Mouse (Mus musculus): ENCODE measurements at regions not wholly inside any gene's neighbourhood (a gene's known extent, or its start where the extent isn't known, plus 50 kb on each side); places are given as distances from the start of the nearest gene placed in this dataset.

GRCm38 (mm10) chr10:66871133-66871664 is 224.7 kb upstream of the Jmjd1c start:
- Histone ChIP-seq H3K4me2 (ENCODE audit: low read depth, low read length) (no peak overlapping the region), H3K9ac (ENCODE audit: low read depth, low read length) (no peak overlapping the region), H3K4me1 (ENCODE audit: control insufficient read depth, low read depth, low read length) (no peaks in the 10 kb centered on the region), H3K36me3 (ENCODE audit: control insufficient read depth, insufficient read depth) (no peaks in the 10 kb centered on the region), H3K27me3 (ENCODE audit: control insufficient read depth, insufficient read depth, low read depth, low read length) (no peaks in the 10 kb centered on the region), H3K4me3 (ENCODE audit: low read depth, low read length) (no peak overlapping the region), H3K9me3 (replicated peaks; ENCODE audit: control insufficient read depth, low read length) (no peaks in the 10 kb centered on the region), H3K27ac (ENCODE audit: low read length) (no peak overlapping the region)
- ATAC-seq (ENCODE audit: low read depth) = no peak
- WGBS (ENCODE audit: insufficient replicate concordance) = 43% methylated on average over 4 of the region's 4 CpGs

DNA sequence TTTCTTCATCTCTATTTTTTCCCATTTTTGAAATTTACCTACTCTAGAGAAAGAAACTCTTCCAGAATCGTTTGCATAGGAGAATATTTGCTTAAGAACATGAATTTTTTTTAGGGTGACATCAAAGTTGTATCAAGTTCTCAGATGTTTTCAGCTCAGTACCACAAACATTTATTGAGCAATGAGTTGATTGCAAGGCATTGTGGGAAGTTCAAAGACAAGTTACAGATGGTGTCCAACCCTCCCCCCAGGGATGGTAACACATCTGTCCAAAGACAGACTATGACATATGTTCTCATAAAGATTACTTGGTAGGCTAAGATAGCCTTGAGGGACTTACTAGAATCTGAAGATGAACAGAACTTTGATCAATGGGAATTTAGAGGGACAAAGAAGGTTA is 224.3 kb upstream of the Jmjd1c start:
- 29% methylated on average over 1 of the region's 1 CpGs for WGBS (ENCODE audit: insufficient replicate concordance)
- Histone ChIP-seq H3K9ac (ENCODE audit: low read depth, low read length) (no peak overlapping the region), H3K4me3 (ENCODE audit: low read depth, low read length) (no peak overlapping the region), H3K4me2 (ENCODE audit: low read depth, low read length) (no peak overlapping the region), H3K27me3 (ENCODE audit: control insufficient read depth, insufficient read depth, low read depth, low read length) (no peaks in the 10 kb centered on the region), H3K4me1 (ENCODE audit: control insufficient read depth, low read depth, low read length) (no peaks in the 10 kb centered on the region), H3K9me3 (replicated peaks; ENCODE audit: control insufficient read depth, low read length) (no peaks in the 10 kb centered on the region), H3K36me3 (ENCODE audit: control insufficient read depth, insufficient read depth) (no peaks in the 10 kb centered on the region), H3K27ac (ENCODE audit: low read length) (no peak overlapping the region)
- no peak for ATAC-seq (ENCODE audit: low read depth)

- Histone ChIP-seq H3K9ac (ENCODE audit: low read depth, low read length) (no peak overlapping the region), H3K4me1 (ENCODE audit: control insufficient read depth, low read depth, low read length) (no peaks in the 10 kb centered on the region), H3K4me3 (ENCODE audit: low read depth, low read length) (no peak overlapping the region), H3K4me2 (ENCODE audit: low read depth, low read length) (no peak overlapping the region), H3K9me3 (replicated peaks; ENCODE audit: control insufficient read depth, low read length) (no peaks in the 10 kb centered on the region), H3K27ac (ENCODE audit: low read length) (no peak overlapping the region), H3K27me3 (ENCODE audit: control insufficient read depth, insufficient read depth, low read depth, low read length) (no peaks in the 10 kb centered on the region), H3K36me3 (ENCODE audit: control insufficient read depth, insufficient read depth) (no peaks in the 10 kb centered on the region)
- ATAC-seq (ENCODE audit: low read depth) = no peak
- WGBS (ENCODE audit: insufficient replicate concordance) = 63% methylated on average over 4 of the region's 4 CpGs
Measured at GRCm38 (mm10) chr10:66873468-66873867, 222.5 kb upstream of the Jmjd1c start.

DNA sequence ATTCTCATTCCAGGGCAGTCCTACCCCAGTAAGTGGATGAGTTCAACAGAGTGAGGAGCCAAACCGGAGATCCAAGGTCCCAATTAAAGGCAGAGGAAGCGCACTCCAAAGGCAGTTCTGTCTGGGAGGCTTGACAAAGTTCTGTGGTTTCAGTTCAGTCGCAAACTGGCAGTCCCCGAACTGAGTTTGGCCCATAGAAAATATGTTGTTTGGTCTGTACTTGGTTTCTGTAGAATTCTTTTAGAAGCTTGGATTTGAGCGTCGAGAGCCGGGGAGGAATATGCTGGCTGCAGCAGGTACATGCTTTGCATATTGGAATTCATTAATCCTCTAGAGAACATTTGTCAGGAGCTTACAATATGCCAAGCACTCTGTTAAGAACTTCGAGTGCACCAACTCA is 216.9 kb upstream of the Jmjd1c start:
- Histone ChIP-seq H3K27me3 (ENCODE audit: control insufficient read depth, insufficient read depth, low read depth, low read length) (no peaks in the 10 kb centered on the region), H3K9me3 (replicated peaks; ENCODE audit: control insufficient read depth, low read length) (no peaks in the 10 kb centered on the region), H3K4me3 (ENCODE audit: low read depth, low read length) (no peak overlapping the region), H3K27ac (ENCODE audit: low read length) (no peak overlapping the region), H3K9ac (ENCODE audit: low read depth, low read length) (no peak overlapping the region), H3K36me3 (ENCODE audit: control insufficient read depth, insufficient read depth) (no peaks in the 10 kb centered on the region), H3K4me1 (ENCODE audit: control insufficient read depth, low read depth, low read length) (no peaks in the 10 kb centered on the region), H3K4me2 (ENCODE audit: low read depth, low read length) (no peak overlapping the region)
- 70% methylated on average over 8 of the region's 8 CpGs for WGBS (ENCODE audit: insufficient replicate concordance)
- ATAC-seq (ENCODE audit: low read depth) = no peak

GRCm38 (mm10) chr10:66882825-66883224 is 213.1 kb upstream of the Jmjd1c start:
- no peaks in the 10 kb centered on the region for H3K27me3 ChIP-seq (ENCODE audit: control insufficient read depth, insufficient read depth, low read depth, low read length)
- no peak overlapping the region for H3K9ac ChIP-seq (ENCODE audit: low read depth, low read length)
- H3K9me3 ChIP-seq (replicated peaks; ENCODE audit: control insufficient read depth, low read length) = no peaks in the 10 kb centered on the region
- ATAC-seq (ENCODE audit: low read depth) = no peak
- no peak overlapping the region for H3K4me3 ChIP-seq (ENCODE audit: low read depth, low read length)
- no peak overlapping the region for H3K27ac ChIP-seq (ENCODE audit: low read length)
- WGBS (ENCODE audit: insufficient replicate concordance) = 77% methylated on average over 5 of the region's 5 CpGs
- no peak overlapping the region for H3K4me2 ChIP-seq (ENCODE audit: low read depth, low read length)
- no peaks in the 10 kb centered on the region for H3K36me3 ChIP-seq (ENCODE audit: control insufficient read depth, insufficient read depth)
- no peaks in the 10 kb centered on the region for H3K4me1 ChIP-seq (ENCODE audit: control insufficient read depth, low read depth, low read length)

GRCm38 (mm10) chr10:66885575-66885974 is 210.3 kb upstream of the Jmjd1c start:
- Histone ChIP-seq H3K9ac (ENCODE audit: low read depth, low read length) (no peak overlapping the region), H3K4me3 (ENCODE audit: low read depth, low read length) (no peak overlapping the region), H3K4me1 (ENCODE audit: control insufficient read depth, low read depth, low read length) (no peaks in the 10 kb centered on the region), H3K4me2 (ENCODE audit: low read depth, low read length) (no peak overlapping the region), H3K9me3 (replicated peaks; ENCODE audit: control insufficient read depth, low read length) (no peaks in the 10 kb centered on the region), H3K27ac (ENCODE audit: low read length) (no peak overlapping the region), H3K27me3 (ENCODE audit: control insufficient read depth, insufficient read depth, low read depth, low read length) (no peaks in the 10 kb centered on the region), H3K36me3 (ENCODE audit: control insufficient read depth, insufficient read depth) (no peaks in the 10 kb centered on the region)
- WGBS (ENCODE audit: insufficient replicate concordance) = 71% methylated on average over 5 of the region's 5 CpGs
- no peak for ATAC-seq (ENCODE audit: low read depth)

DNA sequence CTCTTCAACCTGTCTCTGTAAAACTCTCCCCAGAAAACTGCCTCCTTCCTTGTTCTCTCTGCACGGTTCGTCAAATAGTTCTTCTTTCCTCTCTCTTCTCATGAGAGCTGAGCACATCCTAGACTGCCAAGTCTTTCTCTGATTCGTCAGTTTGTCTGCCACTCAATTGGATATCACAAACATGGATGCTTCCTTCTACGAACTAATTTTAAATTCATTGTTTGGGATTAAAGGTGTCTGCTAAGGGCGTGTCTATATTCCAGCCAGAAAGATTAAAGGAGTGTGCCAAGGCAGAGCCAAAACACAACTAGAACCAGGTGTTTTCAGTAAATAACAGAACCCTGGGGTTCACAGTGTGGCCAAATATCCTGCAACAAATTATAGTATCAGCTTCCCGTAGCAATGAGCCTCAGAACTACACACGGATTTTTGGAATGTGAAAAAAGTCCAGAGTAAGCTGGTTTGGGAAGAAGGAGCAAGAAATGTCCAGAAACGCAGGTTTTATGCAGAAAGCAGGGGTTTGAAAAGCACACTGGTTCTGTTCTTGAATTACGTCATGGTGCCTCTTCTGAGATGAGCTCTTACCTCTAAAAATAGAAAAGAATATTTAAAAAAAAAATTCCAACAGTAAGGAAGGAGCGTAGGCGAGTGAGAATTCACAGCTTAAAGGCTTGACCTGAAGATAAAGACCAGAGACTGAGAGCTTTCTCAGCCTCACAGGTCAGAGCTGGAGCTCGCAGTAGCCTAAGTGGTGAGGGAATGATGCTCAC is 206.0 kb upstream of the Jmjd1c start:
- WGBS (ENCODE audit: insufficient replicate concordance) = 61% methylated on average over 12 of the region's 12 CpGs
- H3K4me3 ChIP-seq (ENCODE audit: low read depth, low read length) = no peak overlapping the region
- H3K4me2 ChIP-seq (ENCODE audit: low read depth, low read length) = no peak overlapping the region
- no peak overlapping the region for H3K9ac ChIP-seq (ENCODE audit: low read depth, low read length)
- H3K4me1 ChIP-seq (ENCODE audit: control insufficient read depth, low read depth, low read length) = no peaks in the 10 kb centered on the region
- H3K27me3 ChIP-seq (ENCODE audit: control insufficient read depth, insufficient read depth, low read depth, low read length) = no peaks in the 10 kb centered on the region
- no peak overlapping the region for H3K27ac ChIP-seq (ENCODE audit: low read length)
- H3K36me3 ChIP-seq (ENCODE audit: control insufficient read depth, insufficient read depth) = no peaks in the 10 kb centered on the region
- no peaks in the 10 kb centered on the region for H3K9me3 ChIP-seq (replicated peaks; ENCODE audit: control insufficient read depth, low read length)
- no peak for ATAC-seq (ENCODE audit: low read depth)

- no peaks in the 10 kb centered on the region for H3K9me3 ChIP-seq (replicated peaks; ENCODE audit: control insufficient read depth, low read length)
- H3K36me3 ChIP-seq (ENCODE audit: control insufficient read depth, insufficient read depth) = no peaks in the 10 kb centered on the region
- ATAC-seq (ENCODE audit: low read depth) = no peak
- no peak overlapping the region for H3K9ac ChIP-seq (ENCODE audit: low read depth, low read length)
- H3K27ac ChIP-seq (ENCODE audit: low read length) = no peak overlapping the region
- no peaks in the 10 kb centered on the region for H3K27me3 ChIP-seq (ENCODE audit: control insufficient read depth, insufficient read depth, low read depth, low read length)
- H3K4me3 ChIP-seq (ENCODE audit: low read depth, low read length) = no peak overlapping the region
- 78% methylated on average over 1 of the region's 1 CpGs for WGBS (ENCODE audit: insufficient replicate concordance)
- no peaks in the 10 kb centered on the region for H3K4me1 ChIP-seq (ENCODE audit: control insufficient read depth, low read depth, low read length)
- H3K4me2 ChIP-seq (ENCODE audit: low read depth, low read length) = no peak overlapping the region
Measured at GRCm38 (mm10) chr10:66891811-66892210, 204.1 kb upstream of the Jmjd1c start.

DNA sequence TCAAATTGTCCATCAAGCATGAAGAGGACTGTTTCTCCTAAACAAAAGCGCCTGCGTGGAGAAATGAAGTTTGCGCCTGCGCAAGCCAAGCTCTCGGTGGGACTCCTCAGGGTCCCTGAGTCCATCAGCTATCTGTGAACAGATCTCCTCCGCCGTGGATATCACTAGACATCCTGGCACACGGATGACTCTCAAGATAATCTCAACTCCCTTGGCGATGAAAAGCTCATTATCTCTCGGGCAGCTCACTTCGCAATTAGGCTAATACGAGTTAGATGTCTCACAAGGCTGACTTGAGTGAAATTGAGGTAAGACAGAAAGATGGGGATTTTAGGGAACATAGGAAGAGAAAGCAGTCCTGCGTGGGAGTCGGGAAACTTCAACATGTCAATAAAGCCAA is 202.1 kb upstream of the Jmjd1c start:
- Histone ChIP-seq H3K9ac (ENCODE audit: low read depth, low read length) (no peak overlapping the region), H3K9me3 (replicated peaks; ENCODE audit: control insufficient read depth, low read length) (no peaks in the 10 kb centered on the region), H3K27ac (ENCODE audit: low read length) (no peak overlapping the region), H3K27me3 (ENCODE audit: control insufficient read depth, insufficient read depth, low read depth, low read length) (no peaks in the 10 kb centered on the region), H3K4me1 (ENCODE audit: control insufficient read depth, low read depth, low read length) (no peaks in the 10 kb centered on the region), H3K36me3 (ENCODE audit: control insufficient read depth, insufficient read depth) (no peaks in the 10 kb centered on the region), H3K4me3 (ENCODE audit: low read depth, low read length) (no peak overlapping the region), H3K4me2 (ENCODE audit: low read depth, low read length) (no peak overlapping the region)
- ATAC-seq (ENCODE audit: low read depth) = no peak
- 79% methylated on average over 14 of the region's 14 CpGs for WGBS (ENCODE audit: insufficient replicate concordance)

All from liver, embryonic 16.5 days (tissue).